Mouse (Mus musculus): Measurements from ENCODE around the gene Olfr1056. TPM values are rescaled to one million over a fixed set of nuclear protein-coding genes. Genes with fewer than 3 reads are reported as not detected.
"Not testable (repeated sequence)": the region's sequence is repeated elsewhere in the genome, so short reads cannot be mapped to it uniquely, and the experiment has no call there.

Olfr1056 gene
- polyA plus RNA-seq (2015; fragmentation: Nextera tagmentation; extraction: Ambion mirVana) = not detected in 2 replicates

DNA sequence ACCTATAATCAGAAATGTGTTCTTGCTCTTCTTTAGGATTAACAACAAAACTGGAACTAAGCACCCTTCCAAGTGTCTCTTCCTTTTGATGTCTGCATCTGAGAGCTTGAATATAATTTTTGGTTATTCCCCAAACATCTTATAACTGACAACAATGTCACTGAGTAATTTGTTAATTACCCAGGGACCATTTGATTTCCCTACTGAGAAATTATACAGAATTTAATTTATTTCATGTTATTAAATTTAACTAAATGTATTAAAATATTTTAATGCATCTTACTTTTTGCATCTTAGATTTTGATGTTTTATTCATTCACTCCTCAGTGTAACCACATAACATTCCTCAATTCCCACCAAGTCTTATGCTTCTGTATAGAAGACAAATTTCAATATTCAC lies at the start of gene Olfr1056:
Gene Olfr1056 (minus strand): TSS at position 101 of the 400 bp plus-strand sequence.
- Histone ChIP-seq H3K4me2 (no peak within 1 kb of the TSS), H3K9ac (replicated peaks) (no peak within 1 kb of the TSS), H3K27me3 (replicated peaks) (no peaks in the 10 kb centered on the region), H3K27ac (replicated peaks) (no peak within 1 kb of the TSS), H3K36me3 (no peaks in the 10 kb centered on the region), H3K4me3 (replicated peaks) (no peak within 1 kb of the TSS), H3K9me3 (replicated peaks) (no peaks in the 10 kb centered on the region), H3K4me1 (no peaks in the 10 kb centered on the region)
- no peak for ATAC-seq (ENCODE audit: low FRiP score)

DNA sequence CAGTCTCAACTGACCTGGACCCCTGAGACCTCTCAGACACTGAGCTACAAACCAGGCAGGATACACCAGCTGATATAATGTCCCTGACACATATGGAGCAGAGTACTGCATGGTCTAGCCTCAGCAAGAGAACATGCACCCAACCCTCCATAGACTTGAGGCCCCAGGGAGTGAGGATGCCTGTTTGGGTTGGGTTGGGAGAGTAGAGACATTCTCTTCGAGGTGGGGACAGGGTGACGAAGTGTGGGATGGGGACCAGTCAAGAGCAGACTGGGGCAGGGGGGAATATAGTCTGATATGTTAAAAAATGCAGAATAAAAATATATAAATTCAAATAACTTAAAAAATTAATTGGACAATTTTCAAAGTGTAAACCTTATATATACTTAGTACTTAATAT lies 32.8 kb upstream of the Olfr1056 start:
- ATAC-seq (ENCODE audit: low FRiP score) = no peak
- 92% methylated on average over 2 of the region's 2 CpGs for WGBS
- H3K27ac ChIP-seq (replicated peaks) = no peak overlapping the region
- H3K4me2 ChIP-seq = no peak overlapping the region
- no peaks in the 10 kb centered on the region for H3K4me1 ChIP-seq
- no peaks in the 10 kb centered on the region for H3K36me3 ChIP-seq
- H3K9ac ChIP-seq (replicated peaks) = no peak overlapping the region
- H3K9me3 ChIP-seq (replicated peaks) = no peaks in the 10 kb centered on the region
- H3K27me3 ChIP-seq (replicated peaks) = no peaks in the 10 kb centered on the region
- H3K4me3 ChIP-seq (replicated peaks) = no peak overlapping the region

DNA sequence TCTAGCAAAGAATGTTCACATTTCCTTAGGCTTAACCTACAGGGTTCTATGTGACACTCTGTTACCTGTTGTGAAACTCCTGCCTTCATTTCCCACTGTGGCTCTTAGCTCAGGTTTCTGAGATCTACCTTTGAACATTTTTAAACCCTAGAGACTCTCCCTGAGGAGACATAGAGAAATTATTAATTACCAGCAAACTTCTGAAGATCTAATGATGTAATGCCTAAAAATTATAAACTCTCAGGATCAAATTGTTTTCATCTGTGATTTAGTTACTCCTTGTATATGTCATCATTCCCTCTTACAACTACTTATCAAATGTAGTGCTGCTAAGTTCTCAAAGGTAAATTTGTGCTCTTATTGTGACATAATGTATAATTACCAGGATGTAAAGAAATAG lies 26.2 kb upstream of the Olfr1056 start, which contains the start of gene Olfr1058:
Gene Olfr1058 (minus strand): TSS at position 101 of the 400 bp plus-strand sequence.
- H3K36me3 ChIP-seq; H3K9ac ChIP-seq (replicated peaks); H3K4me1 ChIP-seq; ATAC-seq (ENCODE audit: low FRiP score); H3K4me3 ChIP-seq (replicated peaks); H3K27me3 ChIP-seq (replicated peaks); H3K27ac ChIP-seq (replicated peaks); H3K4me2 ChIP-seq; H3K9me3 ChIP-seq (replicated peaks): not testable (repeated sequence)

DNA sequence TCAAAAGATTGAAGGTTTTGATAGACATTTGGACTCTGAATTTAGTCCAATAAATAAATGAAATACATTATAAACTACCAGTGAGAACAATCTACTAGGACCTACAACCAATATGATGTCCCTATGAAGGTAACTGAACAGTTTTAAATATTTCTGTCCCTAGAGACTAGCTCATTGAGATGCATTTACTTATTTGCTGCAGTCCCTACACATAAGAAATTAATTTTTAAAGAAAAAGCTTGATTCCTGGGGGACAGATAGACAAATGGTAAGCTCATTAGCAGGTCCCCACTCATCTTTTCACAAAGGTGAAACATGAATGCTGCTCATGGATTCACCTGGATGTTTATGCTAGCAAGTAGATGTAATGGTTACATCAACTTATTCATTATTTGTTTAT lies 16.0 kb upstream of the Olfr1056 start, which contains the start of gene Olfr1057:
Gene Olfr1057 (minus strand): TSS at position 101 of the 400 bp plus-strand sequence.
- Histone ChIP-seq H3K9ac (replicated peaks) (no peak within 1 kb of the TSS), H3K36me3 (no peaks in the 10 kb centered on the region), H3K27me3 (replicated peaks) (no peaks in the 10 kb centered on the region), H3K4me1 (no peaks in the 10 kb centered on the region), H3K9me3 (replicated peaks) (no peaks in the 10 kb centered on the region), H3K27ac (replicated peaks) (no peak within 1 kb of the TSS), H3K4me3 (replicated peaks) (no peak within 1 kb of the TSS), H3K4me2 (no peak within 1 kb of the TSS)
- ATAC-seq (ENCODE audit: low FRiP score) = no peak

DNA sequence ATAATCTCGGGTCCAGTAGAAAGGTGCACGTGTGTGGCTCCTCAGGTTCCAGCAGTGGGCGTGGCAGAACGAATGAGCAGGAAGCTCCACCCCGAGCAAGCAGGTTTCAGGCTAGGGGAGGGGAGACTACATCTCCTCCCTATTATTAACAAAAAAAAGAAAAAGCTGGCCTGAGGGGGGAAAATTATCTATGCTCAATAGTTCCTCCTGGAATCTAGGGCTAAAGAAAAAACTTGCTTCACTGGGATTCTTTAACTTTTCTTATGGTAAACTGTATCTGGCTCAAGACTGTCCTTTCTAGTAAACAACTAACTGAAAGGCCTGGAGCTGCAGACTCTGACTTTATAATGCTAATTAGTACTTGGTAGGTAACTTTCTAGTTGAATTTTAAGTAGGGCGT lies 4.1 kb upstream of the Olfr1056 start:
- H3K4me1 ChIP-seq; H3K9me3 ChIP-seq (replicated peaks); H3K27ac ChIP-seq (replicated peaks); H3K9ac ChIP-seq (replicated peaks); ATAC-seq (ENCODE audit: low FRiP score); H3K27me3 ChIP-seq (replicated peaks); H3K4me2 ChIP-seq; H3K4me3 ChIP-seq (replicated peaks); H3K36me3 ChIP-seq: not testable (repeated sequence)
- 60% methylated on average over 1 of the region's 6 CpGs for WGBS

DNA sequence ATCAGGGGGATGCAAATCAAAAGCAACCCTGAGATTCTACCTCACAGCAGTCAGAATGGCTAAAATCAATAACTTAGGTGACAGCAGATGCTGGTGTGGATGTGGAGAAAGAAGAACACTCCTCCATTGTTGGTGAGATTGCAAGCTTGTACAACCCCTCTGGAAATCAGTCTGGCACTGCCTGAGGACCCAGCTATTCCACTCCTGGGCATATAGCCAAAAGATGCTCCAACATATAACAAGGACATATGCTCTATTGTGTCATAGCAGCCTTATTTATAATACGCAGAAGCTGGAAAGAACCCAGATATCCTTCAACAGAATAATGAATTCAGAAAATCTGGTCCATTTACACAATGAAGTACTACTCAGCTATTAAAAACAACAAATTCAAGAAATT lies 10.5 kb downstream of the Olfr1056 start:
- not testable (repeated sequence) for H3K27ac ChIP-seq (replicated peaks); H3K9ac ChIP-seq (replicated peaks); H3K9me3 ChIP-seq (replicated peaks); H3K4me1 ChIP-seq; ATAC-seq (ENCODE audit: low FRiP score); H3K4me2 ChIP-seq; H3K4me3 ChIP-seq (replicated peaks); H3K36me3 ChIP-seq; H3K27me3 ChIP-seq (replicated peaks)
- WGBS = 90% methylated on average over 1 of the region's 1 CpGs

DNA sequence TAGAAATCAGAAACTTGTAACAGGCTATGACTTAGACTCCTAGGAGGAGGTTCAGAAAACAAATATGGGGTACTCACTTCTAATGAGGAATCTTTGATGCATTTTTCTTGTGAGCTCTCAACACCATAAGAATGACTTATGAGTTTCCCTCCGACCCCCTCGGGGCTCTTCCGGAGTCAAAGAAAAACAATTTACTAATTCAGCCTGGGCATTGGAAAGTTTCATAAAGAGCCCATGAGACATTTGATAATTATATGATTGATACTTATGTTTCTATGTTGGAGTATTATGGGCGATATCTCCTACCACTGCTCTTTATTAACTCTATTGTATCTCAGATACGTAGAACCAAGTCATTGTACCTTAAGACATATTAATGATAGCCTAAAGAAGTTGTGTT lies 12.1 kb downstream of the Olfr1056 start, which contains the start of gene Olfr1055:
Gene Olfr1055 (minus strand): TSS at position 101 of the 400 bp plus-strand sequence.
- 91% methylated on average over 5 of the region's 5 CpGs for WGBS
- H3K27ac ChIP-seq (replicated peaks) = no peak within 1 kb of the TSS
- no peak within 1 kb of the TSS for H3K4me3 ChIP-seq (replicated peaks)
- no peaks in the 10 kb centered on the region for H3K9me3 ChIP-seq (replicated peaks)
- no peaks in the 10 kb centered on the region for H3K36me3 ChIP-seq
- ATAC-seq (ENCODE audit: low FRiP score) = no peak
- H3K4me1 ChIP-seq = no peaks in the 10 kb centered on the region
- no peak within 1 kb of the TSS for H3K4me2 ChIP-seq
- H3K9ac ChIP-seq (replicated peaks) = no peak within 1 kb of the TSS
- H3K27me3 ChIP-seq (replicated peaks) = no peaks in the 10 kb centered on the region

DNA sequence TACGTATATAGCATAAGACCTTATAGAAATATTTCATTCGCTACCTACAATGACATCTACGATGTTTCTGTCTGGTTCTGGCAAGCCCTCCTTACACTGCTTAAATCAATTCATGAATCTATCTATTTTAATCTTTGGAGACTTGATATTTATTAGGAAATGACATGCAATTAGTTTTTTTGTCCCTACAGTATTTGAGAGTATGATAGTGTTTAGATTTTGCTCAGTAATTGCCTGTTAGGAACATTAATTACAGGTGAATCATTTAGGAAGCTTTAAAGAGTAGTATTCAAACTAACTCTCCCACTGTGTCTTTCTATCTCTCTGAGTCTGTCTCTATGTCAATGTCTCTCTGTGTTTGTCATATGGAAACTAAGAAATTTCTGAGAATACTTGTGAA lies 26.9 kb downstream of the Olfr1056 start, which contains the start of gene Olfr1054:
Gene Olfr1054 (minus strand): TSS at position 101 of the 400 bp plus-strand sequence.
- no peaks in the 10 kb centered on the region for H3K27me3 ChIP-seq (replicated peaks)
- H3K4me1 ChIP-seq = no peaks in the 10 kb centered on the region
- no peak within 1 kb of the TSS for H3K4me2 ChIP-seq
- H3K36me3 ChIP-seq = no peaks in the 10 kb centered on the region
- no peak within 1 kb of the TSS for H3K27ac ChIP-seq (replicated peaks)
- WGBS = 86% methylated on average over 3 of the region's 3 CpGs
- no peak within 1 kb of the TSS for H3K9ac ChIP-seq (replicated peaks)
- H3K4me3 ChIP-seq (replicated peaks) = no peak within 1 kb of the TSS
- no peak for ATAC-seq (ENCODE audit: low FRiP score)
- no peaks in the 10 kb centered on the region for H3K9me3 ChIP-seq (replicated peaks)

DNA sequence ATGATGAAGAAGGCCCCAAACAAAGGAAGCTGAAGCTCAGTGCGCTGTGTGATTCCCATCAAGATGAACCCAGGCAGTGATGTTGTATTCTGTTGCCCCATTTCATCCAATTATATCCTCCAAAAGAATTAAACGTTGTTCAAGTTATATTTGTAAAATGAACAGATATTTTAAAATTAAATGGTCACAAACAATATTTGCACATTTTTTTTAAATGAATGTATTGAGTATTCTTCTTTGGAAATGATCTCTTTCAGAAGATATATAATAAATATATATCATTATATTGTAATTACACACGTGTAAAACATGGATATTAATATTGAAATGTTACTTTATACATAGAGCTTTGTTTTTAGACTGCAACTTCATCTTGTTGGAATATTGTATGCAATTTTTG lies 47.1 kb downstream of the Olfr1056 start, which contains the start of gene Olfr1053:
Gene Olfr1053 (minus strand): TSS at position 101 of the 400 bp plus-strand sequence.
- H3K9me3 ChIP-seq (replicated peaks) = no peaks in the 10 kb centered on the region
- no peak within 1 kb of the TSS for H3K9ac ChIP-seq (replicated peaks)
- 66% methylated on average over 3 of the region's 3 CpGs for WGBS
- no peaks in the 10 kb centered on the region for H3K27me3 ChIP-seq (replicated peaks)
- no peaks in the 10 kb centered on the region for H3K36me3 ChIP-seq
- no peak within 1 kb of the TSS for H3K27ac ChIP-seq (replicated peaks)
- H3K4me3 ChIP-seq (replicated peaks) = no peak within 1 kb of the TSS
- no peak for ATAC-seq (ENCODE audit: low FRiP score)
- no peak within 1 kb of the TSS for H3K4me2 ChIP-seq
- H3K4me1 ChIP-seq = no peaks in the 10 kb centered on the region

Other genes starting within 250 kb of the Olfr1056 start
- not detected in 2 replicates for gene Olfr1039, start 226.5 kb downstream of the Olfr1056 start, polyA plus RNA-seq (2015; fragmentation: Nextera tagmentation; extraction: Ambion mirVana)
- gene Olfr1040, start 215.7 kb downstream of the Olfr1056 start, polyA plus RNA-seq (2015; fragmentation: Nextera tagmentation; extraction: Ambion mirVana) = not detected in 2 replicates
- gene Olfr1042, start 200.6 kb downstream of the Olfr1056 start, polyA plus RNA-seq (2015; fragmentation: Nextera tagmentation; extraction: Ambion mirVana) = not detected in 2 replicates
- gene Olfr1043, start 194.9 kb downstream of the Olfr1056 start, polyA plus RNA-seq (2015; fragmentation: Nextera tagmentation; extraction: Ambion mirVana) = not detected in 2 replicates
- not detected in 2 replicates for gene Olfr1044, start 184.6 kb downstream of the Olfr1056 start, polyA plus RNA-seq (2015; fragmentation: Nextera tagmentation; extraction: Ambion mirVana)
- gene Olfr52, start 176.8 kb downstream of the Olfr1056 start, polyA plus RNA-seq (2015; fragmentation: Nextera tagmentation; extraction: Ambion mirVana) = not detected in 2 replicates
- gene Olfr1045, start 159.5 kb downstream of the Olfr1056 start, polyA plus RNA-seq (2015; fragmentation: Nextera tagmentation; extraction: Ambion mirVana) = not detected in 2 replicates
- gene Olfr1046, start 143.2 kb downstream of the Olfr1056 start, polyA plus RNA-seq (2015; fragmentation: Nextera tagmentation; extraction: Ambion mirVana) = not detected in 2 replicates
- not detected in 2 replicates for gene Olfr1047, start 131.1 kb downstream of the Olfr1056 start, polyA plus RNA-seq (2015; fragmentation: Nextera tagmentation; extraction: Ambion mirVana)
- gene Olfr1048, start 122.2 kb downstream of the Olfr1056 start, polyA plus RNA-seq (2015; fragmentation: Nextera tagmentation; extraction: Ambion mirVana) = not detected in 2 replicates
- gene Olfr1049, start 104.1 kb downstream of the Olfr1056 start, polyA plus RNA-seq (2015; fragmentation: Nextera tagmentation; extraction: Ambion mirVana) = not detected in 2 replicates
- gene Olfr1051, start 83.4 kb downstream of the Olfr1056 start, polyA plus RNA-seq (2015; fragmentation: Nextera tagmentation; extraction: Ambion mirVana) = not detected in 2 replicates
- not detected in 2 replicates for gene Olfr1052, start 70.0 kb downstream of the Olfr1056 start, polyA plus RNA-seq (2015; fragmentation: Nextera tagmentation; extraction: Ambion mirVana)
- gene Olfr1053, start 47.2 kb downstream of the Olfr1056 start, polyA plus RNA-seq (2015; fragmentation: Nextera tagmentation; extraction: Ambion mirVana) = not detected in 2 replicates
- not detected in 2 replicates for gene Olfr1054, start 27.0 kb downstream of the Olfr1056 start, polyA plus RNA-seq (2015; fragmentation: Nextera tagmentation; extraction: Ambion mirVana)
- not detected in 2 replicates for gene Olfr1055, start 12.2 kb downstream of the Olfr1056 start, polyA plus RNA-seq (2015; fragmentation: Nextera tagmentation; extraction: Ambion mirVana)
- gene Olfr1057, start 15.9 kb upstream of the Olfr1056 start, polyA plus RNA-seq (2015; fragmentation: Nextera tagmentation; extraction: Ambion mirVana) = not detected in 2 replicates
- gene Olfr1058, start 26.1 kb upstream of the Olfr1056 start, polyA plus RNA-seq (2015; fragmentation: Nextera tagmentation; extraction: Ambion mirVana) = not detected in 2 replicates
- not detected in 2 replicates for gene Olfr1061, start 51.6 kb upstream of the Olfr1056 start, polyA plus RNA-seq (2015; fragmentation: Nextera tagmentation; extraction: Ambion mirVana)
- gene Olfr1062, start 64.3 kb upstream of the Olfr1056 start, polyA plus RNA-seq (2015; fragmentation: Nextera tagmentation; extraction: Ambion mirVana) = not detected in 2 replicates
- not detected in 2 replicates for gene Olfr1065, start 88.1 kb upstream of the Olfr1056 start, polyA plus RNA-seq (2015; fragmentation: Nextera tagmentation; extraction: Ambion mirVana)
- gene Olfr1066, start 93.8 kb upstream of the Olfr1056 start, polyA plus RNA-seq (2015; fragmentation: Nextera tagmentation; extraction: Ambion mirVana) = not detected in 2 replicates
- gene Olfr228, start 124.9 kb upstream of the Olfr1056 start, polyA plus RNA-seq (2015; fragmentation: Nextera tagmentation; extraction: Ambion mirVana) = not detected in 2 replicates
- not detected in 2 replicates for gene Olfr1076, start 146.0 kb upstream of the Olfr1056 start, polyA plus RNA-seq (2015; fragmentation: Nextera tagmentation; extraction: Ambion mirVana)
- not detected in 2 replicates for gene Olfr1079, start 180.0 kb upstream of the Olfr1056 start, polyA plus RNA-seq (2015; fragmentation: Nextera tagmentation; extraction: Ambion mirVana)
- gene Olfr1080, start 195.8 kb upstream of the Olfr1056 start, polyA plus RNA-seq (2015; fragmentation: Nextera tagmentation; extraction: Ambion mirVana) = not detected in 2 replicates
- not detected in 2 replicates for gene Olfr1082, start 236.5 kb upstream of the Olfr1056 start, polyA plus RNA-seq (2015; fragmentation: Nextera tagmentation; extraction: Ambion mirVana)

Measured in neural tube, embryonic 15.5 days (tissue).